Mouse (Mus musculus) mammary gland, adult 2 months (tissue): ENCODE data around the gene Olfr1440. TPM values are rescaled to one million over a fixed set of nuclear protein-coding genes. Genes with fewer than 3 reads are reported as not detected.

Experiments used
- polyA plus RNA-seq: library from polyadenylated mRNA; depleted of rRNA; stranded (reverse); fragments of >200 nt; gene quantifications from 2 replicates; pipeline ENCODE4 v1.2.3, GENCODE M21; 2012; ENCODE audit warnings: low replicate concordance; rRNA removed

Gene Olfr1440
- polyA plus RNA-seq = not detected in 2 replicates

DNA sequence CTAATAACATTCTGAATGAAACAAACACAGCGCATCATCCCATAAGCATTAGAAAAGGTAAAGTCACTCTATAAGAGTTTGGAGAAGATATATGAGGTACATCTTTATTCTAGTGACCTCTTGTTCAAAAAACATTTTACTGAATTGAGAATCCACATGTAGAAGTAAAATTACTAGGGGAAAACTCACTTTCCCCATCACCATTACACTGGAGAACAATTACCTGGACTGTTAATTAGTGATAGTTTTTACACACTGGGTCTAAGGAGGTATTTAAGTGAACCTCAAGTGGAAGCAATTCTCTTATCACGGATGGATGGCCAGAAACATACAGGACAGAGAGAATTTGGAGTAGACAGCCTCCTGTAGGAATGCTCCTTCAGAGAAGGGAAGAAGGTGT is at the start of gene Olfr1440:
TSS of gene Olfr1440 (plus strand) at position 301 of the 400 bp plus-strand sequence.

GRCm38 (mm10) chr19:12417361-12417760 is 30.3 kb downstream of the Olfr1440 start, which contains the start of gene Olfr1441:
Gene Olfr1441, plus strand, starts transcription at chr19:12417433.

DNA sequence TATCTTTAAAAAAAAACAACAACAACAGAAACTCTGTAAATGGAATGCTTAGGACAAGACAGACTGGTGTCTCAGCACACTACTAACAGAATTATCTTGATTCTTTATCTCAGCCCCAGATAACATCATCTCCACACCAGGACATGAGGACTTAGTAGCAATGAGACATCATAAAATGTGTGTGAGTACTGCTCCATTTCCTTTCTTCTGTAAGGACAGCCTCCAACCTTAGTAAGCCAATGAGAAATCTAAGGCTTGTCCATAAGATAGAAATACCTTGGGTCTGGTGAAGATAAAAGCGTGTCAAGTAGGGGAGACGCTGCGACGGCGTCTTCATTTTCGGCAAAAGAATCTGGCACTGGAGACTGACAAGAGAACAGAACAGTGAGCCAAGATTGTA is 40.5 kb downstream of the Olfr1440 start, which contains the start of gene Pfpl:
TSS of gene Pfpl (plus strand) at position 301 of the 400 bp plus-strand sequence.

Other genes starting within 250 kb of the Olfr1440 start
- not detected in 2 replicates for gene Olfr1555-ps1, start 217.2 kb upstream of the Olfr1440 start, polyA plus RNA-seq
- not detected in 2 replicates for gene Olfr1431, start 186.6 kb upstream of the Olfr1440 start, polyA plus RNA-seq
- not detected in 2 replicates for gene Olfr1432, start 154.7 kb upstream of the Olfr1440 start, polyA plus RNA-seq
- gene Olfr262, start 145.6 kb upstream of the Olfr1440 start, polyA plus RNA-seq = not detected in 2 replicates
- not detected in 2 replicates for gene Olfr235, start 126.2 kb upstream of the Olfr1440 start, polyA plus RNA-seq
- not detected in 2 replicates for gene Olfr1434, start 107.4 kb upstream of the Olfr1440 start, polyA plus RNA-seq
- not detected in 2 replicates for gene Olfr1436, start 88.1 kb upstream of the Olfr1440 start, polyA plus RNA-seq
- gene Olfr1437, start 62.2 kb upstream of the Olfr1440 start, polyA plus RNA-seq = not detected in 2 replicates
- gene Olfr1438-ps1, start 51.4 kb upstream of the Olfr1440 start, polyA plus RNA-seq = not detected in 2 replicates
- not detected in 2 replicates for gene Olfr1441, start 30.2 kb downstream of the Olfr1440 start, polyA plus RNA-seq
- gene Pfpl, start 40.6 kb downstream of the Olfr1440 start, polyA plus RNA-seq = not detected in 2 replicates
- gene Mpeg1, start 73.5 kb downstream of the Olfr1440 start, polyA plus RNA-seq = 13.1 and 25.0 TPM in 2 replicates
- 21.0 and 21.7 TPM in 2 replicates for gene Dtx4, start 114.2 kb downstream of the Olfr1440 start, polyA plus RNA-seq
- 2.2 and 4.8 TPM in 2 replicates for gene Fam111a, start 158.5 kb downstream of the Olfr1440 start, polyA plus RNA-seq
- 0.07 TPM in 1 of 2 replicates, not detected in the other for gene Gm4952, start 212.7 kb downstream of the Olfr1440 start, polyA plus RNA-seq
- gene Glyat, start 246.0 kb downstream of the Olfr1440 start, polyA plus RNA-seq = 0.20 TPM in 1 of 2 replicates, not detected in the other